ENCODE assay signal across 34 mouse cellular contexts in the genomic region with DNA sequence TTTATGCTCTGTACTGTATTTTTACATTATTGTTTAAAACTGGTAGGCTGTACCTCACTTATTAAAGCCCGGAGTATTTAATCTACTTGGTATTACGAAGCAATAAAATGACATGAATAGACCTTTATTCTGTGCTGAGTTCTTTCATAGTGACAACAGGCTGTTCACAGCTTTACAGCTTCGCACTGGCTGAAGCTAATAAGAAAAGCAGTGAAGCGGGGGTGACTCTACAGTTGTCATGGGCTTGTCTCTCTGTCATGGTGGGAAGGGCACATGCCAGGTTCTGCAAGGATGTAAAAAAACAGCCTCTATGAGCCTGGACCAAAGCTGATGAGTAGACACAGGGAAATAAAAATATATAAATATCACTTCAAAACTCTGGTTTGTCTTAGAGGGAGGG. TPM values are rescaled to one million over a fixed set of nuclear protein-coding genes. Genes with fewer than 3 reads are reported as not detected.
DNase-seq lines count a peak whose midpoint lies in the region; ATAC-seq and TF ChIP-seq lines count a peak whose summit lies in the region.
"Had no signal": no experiment of that assay in that cellular context is flagged by ENCODE, and none has a peak within 500 bp of the region (broad histone marks: within the 10 kb centered on the region; RNA-seq: fewer than 3 reads in every experiment).

No protein-coding gene starts in this region.

- TF ChIP-seq CTCF in hindbrain, postnatal 0 days (IDR thresholded peaks at IDR 0.05; ENCODE audit: low read depth) = no peak

- 0 out of 2 replicates have a peak, but pooled peaks have one; percentile 50 for ATAC-seq in forebrain, embryonic 14.5 days
- 0 out of 2 replicates have a peak, but pooled peaks have one; percentile 51 for ATAC-seq in hindbrain, postnatal 0 days
- no peak for ATAC-seq in hindbrain, embryonic 13.5 days (ENCODE audit: low FRiP score)
- no peak for ATAC-seq in midbrain, embryonic 14.5 days (ENCODE audit: low FRiP score, low TSS enrichment)
- no peak for ATAC-seq in midbrain, embryonic 16.5 days
- ATAC-seq in midbrain, embryonic 15.5 days (replicated peaks) = peak; percentile 71; the same call in 1 of the 2 replicates
- ATAC-seq: hindbrain, embryonic 16.5 days; inflammation-experienced regulatory T-cells, adult 6 months; intestine, embryonic 16.5 days; Patski had no signal

- H3K4me1 ChIP-seq in forebrain, embryonic 14.5 days (ENCODE audit: control insufficient read depth, insufficient read depth, low read length) = no peaks in the 10 kb centered on the region
- H3K4me1 ChIP-seq in forebrain, embryonic 10.5 days = no peaks in the 10 kb centered on the region
- H3K4me1 ChIP-seq in hindbrain, postnatal 0 days (ENCODE audit: insufficient read depth, low read length) = no peaks in the 10 kb centered on the region
- H3K4me1 ChIP-seq in hindbrain, embryonic 13.5 days (replicated peaks) = no peaks in the 10 kb centered on the region
- H3K4me1 ChIP-seq in midbrain, embryonic 14.5 days (ENCODE audit: control insufficient read depth, insufficient read depth, low read length) = no peaks in the 10 kb centered on the region
- no peaks in the 10 kb centered on the region for H3K4me1 ChIP-seq in midbrain, embryonic 16.5 days (ENCODE audit: control insufficient read depth, insufficient read depth, low read length)
- H3K4me1 ChIP-seq in midbrain, embryonic 15.5 days = no peaks in the 10 kb centered on the region
- H3K4me1 ChIP-seq: embryonic facial prominence, embryonic 12.5 days; embryonic facial prominence, embryonic 15.5 days; heart, embryonic 10.5 days; hindbrain, embryonic 12.5 days had no signal

- no peak overlapping the region for H3K9ac ChIP-seq in forebrain, embryonic 14.5 days (ENCODE audit: low read length)
- no peak overlapping the region for H3K9ac ChIP-seq in hindbrain, postnatal 0 days (replicated peaks; ENCODE audit: low read length)
- no peak overlapping the region for H3K9ac ChIP-seq in hindbrain, embryonic 13.5 days
- no peak overlapping the region for H3K9ac ChIP-seq in midbrain, embryonic 14.5 days (replicated peaks; ENCODE audit: low read length)
- H3K9ac ChIP-seq in midbrain, embryonic 16.5 days (ENCODE audit: low read depth, low read length) = no peak overlapping the region
- no peak overlapping the region for H3K9ac ChIP-seq in midbrain, embryonic 15.5 days
- H3K9ac ChIP-seq: embryonic facial prominence, embryonic 12.5 days; embryonic facial prominence, embryonic 15.5 days; hindbrain, embryonic 12.5 days had no signal

- no peak overlapping the region for H3K4me3 ChIP-seq in forebrain, embryonic 14.5 days (ENCODE audit: low read depth, low read length)
- no peak overlapping the region for H3K4me3 ChIP-seq in forebrain, embryonic 10.5 days
- H3K4me3 ChIP-seq in hindbrain, postnatal 0 days (ENCODE audit: low read length) = no peak overlapping the region
- H3K4me3 ChIP-seq in hindbrain, embryonic 13.5 days = no peak overlapping the region
- H3K4me3 ChIP-seq in midbrain, embryonic 14.5 days (replicated peaks; ENCODE audit: low read depth, low read length) = no peak overlapping the region
- no peak overlapping the region for H3K4me3 ChIP-seq in midbrain, embryonic 16.5 days (ENCODE audit: low read depth, low read length)
- H3K4me3 ChIP-seq in midbrain, embryonic 15.5 days = no peak overlapping the region
- H3K4me3 ChIP-seq: embryonic facial prominence, embryonic 12.5 days; embryonic facial prominence, embryonic 15.5 days; heart, adult 2 months; heart, embryonic 10.5 days; heart, embryonic 13.5 days; hindbrain, embryonic 12.5 days had no signal

- H3K27ac ChIP-seq in forebrain, embryonic 14.5 days (ENCODE audit: low read depth, low read length) = no peak overlapping the region
- no peak overlapping the region for H3K27ac ChIP-seq in forebrain, embryonic 10.5 days
- H3K27ac ChIP-seq in hindbrain, postnatal 0 days = no peak overlapping the region
- H3K27ac ChIP-seq in hindbrain, embryonic 13.5 days = no peak overlapping the region
- H3K27ac ChIP-seq in midbrain, embryonic 14.5 days (replicated peaks; ENCODE audit: low read depth, low read length) = no peak overlapping the region
- no peak overlapping the region for H3K27ac ChIP-seq in midbrain, embryonic 16.5 days (ENCODE audit: low read length)
- H3K27ac ChIP-seq in midbrain, embryonic 15.5 days = no peak overlapping the region
- H3K27ac ChIP-seq: embryonic facial prominence, embryonic 12.5 days; embryonic facial prominence, embryonic 15.5 days; heart, embryonic 10.5 days; hindbrain, embryonic 12.5 days had no signal

- no peaks in the 10 kb centered on the region for H3K27me3 ChIP-seq in forebrain, embryonic 14.5 days (replicated peaks; ENCODE audit: control insufficient read depth, insufficient read depth, low read length)
- H3K27me3 ChIP-seq in forebrain, embryonic 10.5 days (ENCODE audit: poor library complexity, severe bottlenecking) = no peaks in the 10 kb centered on the region
- H3K27me3 ChIP-seq in hindbrain, postnatal 0 days (ENCODE audit: insufficient read depth, low read length) = no peaks in the 10 kb centered on the region
- no peaks in the 10 kb centered on the region for H3K27me3 ChIP-seq in hindbrain, embryonic 13.5 days
- H3K27me3 ChIP-seq in midbrain, embryonic 14.5 days (ENCODE audit: control insufficient read depth, insufficient read depth, low read length) = no peaks in the 10 kb centered on the region
- no peaks in the 10 kb centered on the region for H3K27me3 ChIP-seq in midbrain, embryonic 16.5 days (ENCODE audit: control insufficient read depth, insufficient read depth, low read depth, low read length)
- no peaks in the 10 kb centered on the region for H3K27me3 ChIP-seq in midbrain, embryonic 15.5 days (replicated peaks)
- H3K27me3 ChIP-seq: CH12.LX; embryonic facial prominence, embryonic 12.5 days; embryonic facial prominence, embryonic 15.5 days; heart, embryonic 13.5 days; hindbrain, embryonic 12.5 days; Patski had no signal

- no peaks in the 10 kb centered on the region for H3K36me3 ChIP-seq in forebrain, embryonic 14.5 days (ENCODE audit: control insufficient read depth, insufficient read depth, low read length)
- H3K36me3 ChIP-seq in forebrain, embryonic 10.5 days (replicated peaks) = peaks cover 13% of the 10 kb centered on the region
- H3K36me3 ChIP-seq in hindbrain, postnatal 0 days (ENCODE audit: insufficient read depth, low read length) = no peaks in the 10 kb centered on the region
- no peaks in the 10 kb centered on the region for H3K36me3 ChIP-seq in hindbrain, embryonic 13.5 days
- no peaks in the 10 kb centered on the region for H3K36me3 ChIP-seq in midbrain, embryonic 14.5 days (ENCODE audit: control insufficient read depth, insufficient read depth, low read length)
- no peaks in the 10 kb centered on the region for H3K36me3 ChIP-seq in midbrain, embryonic 16.5 days (ENCODE audit: control insufficient read depth, insufficient read depth, low read length)
- no peaks in the 10 kb centered on the region for H3K36me3 ChIP-seq in midbrain, embryonic 15.5 days (replicated peaks)
- H3K36me3 ChIP-seq: embryonic facial prominence, embryonic 15.5 days; hindbrain, embryonic 12.5 days had no signal

- peak; percentile 14 for DNase-seq in forebrain, embryonic 14.5 days (ENCODE audit: low spot score)
- DNase-seq in forebrain, embryonic 10.5 days (ENCODE audit: extremely low spot score, low spot score) = no peak
- DNase-seq in hindbrain, postnatal 0 days (ENCODE audit: low spot score) = no peak
- peak; percentile 18 for DNase-seq in midbrain, embryonic 14.5 days
- no peak for DNase-seq in thymus, adult 18-20 months
- DNase-seq: adrenal gland, postnatal 10 days; adrenal gland, postnatal 36 days; B cell, adult 2 months; cerebellum, adult 11 months; cerebellum, adult 2 months; cerebellum, adult 9-11 months; cerebellum, postnatal 25 days; gastrocnemius, postnatal 10 days; gastrocnemius, postnatal 36 days; heart, adult 2 months; heart, postnatal 14 days had no signal

- WGBS in forebrain, embryonic 14.5 days = 19% methylated on average over 4 of the region's 4 CpGs
- WGBS in forebrain, embryonic 10.5 days = 88% methylated on average over 4 of the region's 4 CpGs
- 55% methylated on average over 4 of the region's 4 CpGs for WGBS in hindbrain, postnatal 0 days
- WGBS in hindbrain, embryonic 13.5 days = 62% methylated on average over 4 of the region's 4 CpGs
- 39% methylated on average over 4 of the region's 4 CpGs for WGBS in midbrain, embryonic 14.5 days
- WGBS in midbrain, embryonic 16.5 days = 35% methylated on average over 4 of the region's 4 CpGs
- 39% methylated on average over 4 of the region's 4 CpGs for WGBS in midbrain, embryonic 15.5 days

- H3K9me3 ChIP-seq in forebrain, embryonic 14.5 days (replicated peaks; ENCODE audit: control insufficient read depth, low read length) = no peaks in the 10 kb centered on the region
- no peaks in the 10 kb centered on the region for H3K9me3 ChIP-seq in forebrain, embryonic 10.5 days
- no peaks in the 10 kb centered on the region for H3K9me3 ChIP-seq in hindbrain, postnatal 0 days (ENCODE audit: low read length)
- no peaks in the 10 kb centered on the region for H3K9me3 ChIP-seq in hindbrain, embryonic 13.5 days
- no peaks in the 10 kb centered on the region for H3K9me3 ChIP-seq in midbrain, embryonic 14.5 days (ENCODE audit: control insufficient read depth, low read length)
- H3K9me3 ChIP-seq in midbrain, embryonic 16.5 days (replicated peaks; ENCODE audit: control insufficient read depth, low read length, poor library complexity, severe bottlenecking) = no peaks in the 10 kb centered on the region
- no peaks in the 10 kb centered on the region for H3K9me3 ChIP-seq in midbrain, embryonic 15.5 days
- H3K9me3 ChIP-seq: embryonic facial prominence, embryonic 12.5 days; embryonic facial prominence, embryonic 15.5 days; G1E; heart, embryonic 10.5 days; heart, embryonic 13.5 days; hindbrain, embryonic 12.5 days had no signal

- no peak overlapping the region for H3K4me2 ChIP-seq in forebrain, embryonic 14.5 days (ENCODE audit: low read length)
- H3K4me2 ChIP-seq in hindbrain, postnatal 0 days (ENCODE audit: low read depth, low read length) = no peak overlapping the region
- H3K4me2 ChIP-seq in hindbrain, embryonic 13.5 days = no peak overlapping the region
- no peak overlapping the region for H3K4me2 ChIP-seq in midbrain, embryonic 14.5 days (ENCODE audit: low read length)
- H3K4me2 ChIP-seq in midbrain, embryonic 16.5 days (ENCODE audit: low read length) = no peak overlapping the region
- no peak overlapping the region for H3K4me2 ChIP-seq in midbrain, embryonic 15.5 days
- H3K4me2 ChIP-seq: embryonic facial prominence, embryonic 12.5 days; embryonic facial prominence, embryonic 15.5 days; heart, embryonic 13.5 days; hindbrain, embryonic 12.5 days had no signal

RNA-seq across cellular contexts. Expression of gene Col10a1, which starts 7.2 kb away (rescaled TPM):
- not detected in 2 replicates for polyA plus RNA-seq in forebrain, embryonic 14.5 days (2014; fragmentation: Nextera tagmentation; extraction: Ambion mirVana)
- 0.16 and 0.20 TPM in 2 replicates for polyA plus RNA-seq in forebrain, embryonic 10.5 days (2016; fragmentation: Nextera tagmentation; extraction: Ambion mirVana)
- total RNA-seq in hindbrain, postnatal 0 days (2014; rRNA removed) = 0.14 and 1.2 TPM in 2 replicates
- 0.08 and 0.14 TPM in 2 replicates for polyA plus RNA-seq in hindbrain, postnatal 0 days (2015; fragmentation: Nextera tagmentation; extraction: Ambion mirVana)
- 0.08 and 0.14 TPM in 2 replicates for polyA plus RNA-seq in hindbrain, embryonic 13.5 days (2015; fragmentation: Nextera tagmentation; extraction: Ambion mirVana)
- 0.15 and 0.26 TPM in 2 replicates for polyA plus RNA-seq in midbrain, embryonic 14.5 days (2014; fragmentation: Nextera tagmentation; extraction: Ambion mirVana)
- 0.15 and 0.46 TPM in 2 replicates for polyA plus RNA-seq in midbrain, embryonic 16.5 days (2015; fragmentation: Nextera tagmentation; extraction: Ambion mirVana)
- 0.20 and 0.23 TPM in 2 replicates for polyA plus RNA-seq in midbrain, embryonic 15.5 days (2015; fragmentation: Nextera tagmentation; extraction: Ambion mirVana)
- total RNA-seq: common myeloid progenitor, adult 5-6 weeks; gastrocnemius, adult 18-20 months; gastrocnemius, postnatal 36 days; granulocyte monocyte progenitor cell, adult 5-6 weeks; heart, adult 2 months; hematopoietic stem cell, adult 5-6 weeks had no signal
- polyA plus RNA-seq: G1E; hindbrain, embryonic 12.5 days; Patski had no signal

RNA-seq across cellular contexts. Expression of gene Nt5dc1, which starts 21.4 kb away (rescaled TPM):
- 2.0 and 3.6 TPM in 2 replicates for polyA plus RNA-seq in forebrain, embryonic 14.5 days (2014; fragmentation: Nextera tagmentation; extraction: Ambion mirVana)
- polyA plus RNA-seq in forebrain, embryonic 10.5 days (2016; fragmentation: Nextera tagmentation; extraction: Ambion mirVana) = 8.8 and 9.8 TPM in 2 replicates
- total RNA-seq in hindbrain, postnatal 0 days (2014; rRNA removed) = 0.50 and 2.0 TPM in 2 replicates
- polyA plus RNA-seq in hindbrain, postnatal 0 days (2015; fragmentation: Nextera tagmentation; extraction: Ambion mirVana) = 2.6 and 3.9 TPM in 2 replicates
- polyA plus RNA-seq in hindbrain, embryonic 13.5 days (2015; fragmentation: Nextera tagmentation; extraction: Ambion mirVana) = 2.8 and 3.2 TPM in 2 replicates
- polyA plus RNA-seq in midbrain, embryonic 14.5 days (2014; fragmentation: Nextera tagmentation; extraction: Ambion mirVana) = 1.2 and 1.9 TPM in 2 replicates
- 1.7 and 1.8 TPM in 2 replicates for polyA plus RNA-seq in midbrain, embryonic 16.5 days (2015; fragmentation: Nextera tagmentation; extraction: Ambion mirVana)
- 1.7 and 2.3 TPM in 2 replicates for polyA plus RNA-seq in midbrain, embryonic 15.5 days (2015; fragmentation: Nextera tagmentation; extraction: Ambion mirVana)

Comparison
In these comparisons a context has a peak if more than half of its experiments do, and no peak if none do; other contexts are left out.
1. ATAC-seq: peak in forebrain, embryonic 14.5 days (single experiment), hindbrain, postnatal 0 days (single experiment) and midbrain, embryonic 15.5 days (single experiment); none in hindbrain, embryonic 13.5 days (single experiment), midbrain, embryonic 14.5 days (single experiment) and midbrain, embryonic 16.5 days (single experiment).
2. DNase-seq: peak in forebrain, embryonic 14.5 days (single experiment) and midbrain, embryonic 14.5 days (single experiment); none in forebrain, embryonic 10.5 days (single experiment), hindbrain, postnatal 0 days (single experiment) and thymus, adult 18-20 months (0 of 2).